Mouse (Mus musculus) lung, postnatal 0 days (tissue): ENCODE results near the gene Magi1.

Experiments used
- CTCF ChIP-seq: IDR thresholded peaks from 2 replicates; pipeline ENCODE4 v1.5.1; 2016; ENCODE audit warnings: antibody characterized with exemption, mild to moderate bottlenecking
- EP300 ChIP-seq: IDR thresholded peaks from 2 replicates; pipeline ENCODE4 v1.6.1; 2016; ENCODE audit warnings: antibody characterized with exemption, mild to moderate bottlenecking, control low read depth

GRCm38 (mm10) chr6:94149800-94150199 lies 133.9 kb downstream of the Magi1 start:
- TF ChIP-seq CTCF, result no peak
- no peak for TF ChIP-seq EP300
